Mouse (Mus musculus) mouse trophoblast stem cell (cell line): ENCODE measurements around the gene Slc35e3.
"Not testable (repeated sequence)": the region's sequence is repeated elsewhere in the genome, so short reads cannot be mapped to it uniquely, and the experiment has no call there.

Experiments used
- in situ Hi-C, 2 experiments: fragments of 300-500 bp; cut with MseI, MboI; formaldehyde crosslinking; loops; 2 replicates in 1 of 2; 3 replicates in 1 of 2; pipeline ENCODE4 v1.15.1; 2025

Slc35e3 gene

GRCm38 (mm10) chr10:117714048-117714545, 32.1 kb downstream of the Slc35e3 start:
- in situ Hi-C loops, result no loop called here

GRCm38 (mm10) chr10:117713466-117713865, 32.7 kb downstream of the Slc35e3 start:
- in situ Hi-C loops, result no loop called here

- in situ Hi-C loops, result no loop called here
Measured at GRCm38 (mm10) chr10:117712871-117713270, 33.3 kb downstream of the Slc35e3 start.

- in situ Hi-C loops, result no loop called here
Measured at GRCm38 (mm10) chr10:117712191-117712754, 33.9 kb downstream of the Slc35e3 start.

GRCm38 (mm10) chr10:117711408-117711807, 34.8 kb downstream of the Slc35e3 start:
- in situ Hi-C loops, result no loop called here

- in situ Hi-C loops, result no loop called here
Measured at GRCm38 (mm10) chr10:117710604-117711141, 35.5 kb downstream of the Slc35e3 start, which contains the start of gene Mdm2. Mdm2 (minus strand) TSS chr10:117710758.

GRCm38 (mm10) chr10:117709930-117710603, 36.1 kb downstream of the Slc35e3 start:
- in situ Hi-C loops, result no loop called here

- in situ Hi-C loops, result no loop called here
Measured at GRCm38 (mm10) chr10:117709326-117709830, 36.8 kb downstream of the Slc35e3 start.

GRCm38 (mm10) chr10:117708856-117709255, 37.3 kb downstream of the Slc35e3 start:
- in situ Hi-C loops, result no loop called here

- in situ Hi-C loops, result no loop called here
Measured at GRCm38 (mm10) chr10:117708376-117708775, 37.8 kb downstream of the Slc35e3 start.

GRCm38 (mm10) chr10:117707114-117707838, 38.9 kb downstream of the Slc35e3 start:
- in situ Hi-C loops, result no loop called here

- in situ Hi-C loops, result no loop called here
Measured at GRCm38 (mm10) chr10:117706440-117706839, 39.7 kb downstream of the Slc35e3 start.

- in situ Hi-C loops, result no loop called here
Measured at GRCm38 (mm10) chr10:117705806-117706205, 40.4 kb downstream of the Slc35e3 start.

- in situ Hi-C loops, result no loop called here
Measured at GRCm38 (mm10) chr10:117704964-117705335, 41.2 kb downstream of the Slc35e3 start.

GRCm38 (mm10) chr10:117704314-117704963, 41.7 kb downstream of the Slc35e3 start:
- in situ Hi-C loops, result not testable (repeated sequence)

GRCm38 (mm10) chr10:117703506-117703905, 42.7 kb downstream of the Slc35e3 start:
- in situ Hi-C loops, result no loop called here

GRCm38 (mm10) chr10:117702024-117702833, 43.9 kb downstream of the Slc35e3 start:
- in situ Hi-C loops, result no loop called here

GRCm38 (mm10) chr10:117701034-117701829, 44.9 kb downstream of the Slc35e3 start:
- in situ Hi-C loops, result no loop called here

GRCm38 (mm10) chr10:117700450-117700849, 45.7 kb downstream of the Slc35e3 start:
- in situ Hi-C loops, result no loop called here

- in situ Hi-C loops, result no loop called here
Measured at GRCm38 (mm10) chr10:117699914-117700313, 46.3 kb downstream of the Slc35e3 start.
